Mouse (Mus musculus) hindbrain, postnatal 0 days (tissue): Measurements from ENCODE around the gene Adpgk. TPM values are rescaled to one million over a fixed set of nuclear protein-coding genes. Genes with fewer than 3 reads are reported as not detected.

Experiments used
- ATAC-seq: fragments of 200-750 bp; cut with Nextera tagmentation; 2 replicates; pipeline ENCODE4 v1.8.0; 2017; ENCODE audit warnings: mild to moderate bottlenecking, moderate TSS enrichment, moderate library complexity
- DNase-seq: peaks from one replicate; pipeline ENCODE4 v3.0.0-alpha.2; 2015; ENCODE audit warnings: low spot score
- H3K27ac ChIP-seq: fragments of 300-500 bp; sonication (generic); 2 replicates; pipeline ENCODE4 v1.5.1; 2014; ENCODE audit warnings: mild to moderate bottlenecking
- H3K27me3 ChIP-seq: fragments of 300-500 bp; sonication (generic); 2 replicates; pipeline ENCODE4 v1.6.1; 2014; ENCODE audit warnings: low read length, mixed read lengths; ENCODE audit not compliant: insufficient read depth
- H3K36me3 ChIP-seq: fragments of 300-500 bp; sonication (generic); 2 replicates; pipeline ENCODE4 v1.6.1; 2014; ENCODE audit warnings: low read length, mixed read lengths; ENCODE audit not compliant: insufficient read depth
- H3K4me1 ChIP-seq: fragments of 300-500 bp; sonication (generic); 2 replicates; pipeline ENCODE4 v1.6.1; 2014; ENCODE audit warnings: antibody characterized with exemption, low read length, mixed read lengths; ENCODE audit not compliant: insufficient read depth
- H3K4me2 ChIP-seq: fragments of 300-500 bp; sonication (generic); 2 replicates; pipeline ENCODE4 v1.6.1; 2014; ENCODE audit warnings: low read depth, mild to moderate bottlenecking, low read length, moderate library complexity, mixed read lengths
- H3K4me3 ChIP-seq: fragments of 300-500 bp; sonication (generic); 2 replicates; pipeline ENCODE4 v1.5.1; 2014; ENCODE audit warnings: low read length
- H3K9ac ChIP-seq: fragments of 300-500 bp; sonication (generic); replicated peaks from 2 replicates; pipeline ENCODE4 v1.6.1; 2014; ENCODE audit warnings: mild to moderate bottlenecking, low read length, moderate library complexity, mixed read lengths
- H3K9me3 ChIP-seq: fragments of 300-500 bp; sonication (generic); 2 replicates; pipeline ENCODE4 v1.6.1; 2016; ENCODE audit warnings: low read length, mixed read lengths
- CTCF ChIP-seq: IDR thresholded peaks from 2 replicates; pipeline ENCODE4 v1.5.1; 2016; ENCODE audit warnings: antibody characterized with exemption, control low read depth, low read depth
- WGBS: fragments of 180-500 bp; shearing (Covaris S2); extraction: QIAGEN DNeasy Blood & Tissue Kit; methylation state at CpG from one replicate; pipeline ENCODE4 v1.1.7; 2014; 5-methylcytosine and 5-hydroxymethylcytosine counted together
- polyA plus RNA-seq: library from polyadenylated mRNA; unstranded; fragments of >200 nt; fragmentation: Nextera tagmentation; extraction: Ambion mirVana; gene quantifications from 2 replicates; pipeline ENCODE4 v1.2.1, GENCODE M21; 2015
- total RNA-seq: library from RNA; depleted of rRNA; stranded (reverse); fragments of >200 nt; gene quantifications from 2 replicates; pipeline ENCODE4 v1.2.3, GENCODE M21; 2014; rRNA removed

Gene Adpgk
- total and polyA plus RNA-seq, 2 experiments from 2014 or later: 19.5 to 39.9 TPM

DNA sequence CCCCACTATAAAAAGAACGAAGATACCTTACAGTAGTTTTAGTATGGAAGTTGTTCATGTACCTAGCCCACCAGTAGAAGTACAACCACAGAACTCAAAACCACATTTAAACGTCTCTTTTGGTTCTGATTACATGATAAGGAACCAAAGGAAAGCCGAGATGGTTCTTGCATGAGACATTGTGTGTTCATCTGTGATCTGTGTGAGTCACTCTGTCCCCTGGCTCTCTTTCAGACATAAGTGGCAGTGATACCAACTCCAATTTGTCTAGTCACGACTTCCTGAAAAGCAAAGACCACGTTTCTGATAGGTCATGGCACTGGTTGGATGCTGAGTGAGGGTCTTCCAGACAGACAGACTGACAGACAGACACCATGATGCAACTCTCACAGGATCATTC is 77.9 kb downstream of the Adpgk start:
- ATAC-seq (no peak), DNase-seq (no peak)
- no peak for TF ChIP-seq CTCF
- H3K9ac ChIP-seq: no peak overlapping the region
- no peak overlapping the region for H3K4me2 ChIP-seq
- no peaks in the 10 kb centered on the region for H3K27me3 ChIP-seq
- H3K36me3 ChIP-seq: no peaks in the 10 kb centered on the region
- WGBS: 85% methylated on average over 5 of the region's 5 CpGs
- H3K27ac ChIP-seq: no peak overlapping the region
- no peaks in the 10 kb centered on the region for H3K9me3 ChIP-seq
- no peak overlapping the region for H3K4me3 ChIP-seq
- no peaks in the 10 kb centered on the region for H3K4me1 ChIP-seq

DNA sequence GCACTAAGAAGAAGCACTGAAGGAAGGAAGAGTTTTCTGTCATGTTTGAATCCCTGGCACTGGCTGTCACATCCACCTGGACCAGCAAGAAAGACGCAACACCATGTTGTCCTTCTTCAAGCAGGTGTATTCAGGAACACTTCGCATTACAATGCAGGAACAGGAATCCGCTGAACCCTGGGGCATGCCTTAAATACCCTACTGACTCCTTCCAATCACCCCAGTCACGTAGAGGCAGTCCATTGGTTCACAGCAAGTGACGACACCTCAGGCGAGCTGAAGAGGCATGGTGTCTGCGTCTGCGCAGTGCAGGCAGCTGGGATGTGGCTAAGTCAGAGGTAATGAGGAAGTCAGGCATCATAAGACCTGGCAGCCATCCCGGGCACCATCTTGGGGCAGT is 78.3 kb downstream of the Adpgk start:
- WGBS: 91% methylated on average over 9 of the region's 9 CpGs

More for the DNA sequence above, 78.3 kb downstream of the Adpgk start:
- no peak overlapping the region for H3K4me3 ChIP-seq
- no peaks in the 10 kb centered on the region for H3K36me3 ChIP-seq
- no peak overlapping the region for H3K27ac ChIP-seq
- DNase-seq (no peak), ATAC-seq (no peak)
- H3K4me1 ChIP-seq: no peaks in the 10 kb centered on the region
- no peak for TF ChIP-seq CTCF
- H3K9me3 ChIP-seq: no peaks in the 10 kb centered on the region
- no peak overlapping the region for H3K4me2 ChIP-seq
- H3K27me3 ChIP-seq: no peaks in the 10 kb centered on the region
- no peak overlapping the region for H3K9ac ChIP-seq

Other genes with a start within 250 kb of the Adpgk start
- 32.9 and 55.5 TPM in 2 replicates for gene Bbs4, start 62.0 kb downstream of the Adpgk start, total RNA-seq
- gene Bbs4, start 62.0 kb downstream of the Adpgk start, polyA plus RNA-seq: 52.2 and 56.1 TPM in 2 replicates
- gene Arih1, start 195.1 kb downstream of the Adpgk start, total RNA-seq: 34.4 and 40.3 TPM in 2 replicates
- gene Arih1, start 195.1 kb downstream of the Adpgk start, polyA plus RNA-seq: 7.4 and 9.3 TPM in 2 replicates
- 52.9 and 54.8 TPM in 2 replicates for gene Hexa, start 248.0 kb downstream of the Adpgk start, total RNA-seq
- gene Hexa, start 248.0 kb downstream of the Adpgk start, polyA plus RNA-seq: 52.7 and 53.1 TPM in 2 replicates
- gene Tmem202, start 248.3 kb downstream of the Adpgk start, total RNA-seq: 1.5 and 3.7 TPM in 2 replicates
- gene Tmem202, start 248.3 kb downstream of the Adpgk start, polyA plus RNA-seq: 1.1 and 1.6 TPM in 2 replicates